Mouse (Mus musculus): ENCODE results near the gene Gm648. TPM values are rescaled to one million over a fixed set of nuclear protein-coding genes. Genes with fewer than 3 reads are reported as not detected.
"Not testable (repeated sequence)": the region's sequence is repeated elsewhere in the genome, so short reads cannot be mapped to it uniquely, and the experiment has no call there.

Gene Gm648
- polyA plus RNA-seq (2021) = not detected

- no peak for TF ChIP-seq CTCF (IDR thresholded peaks at IDR 0.05)
- ChIA-PET POLR2A (no interaction called here), CTCF (no interaction called here)
- no peak for ATAC-seq
- peaks cover 40% of the 10 kb centered on the region for H3K27me3 ChIP-seq
- DNase-seq (ENCODE audit: low read depth, low spot score) = no peak
- in situ Hi-C loops (cut with MboI; ENCODE audit: low pct_unique_long_range_greater_than_20kb) = loop anchor here (25.0 kb wide), 2 partner anchors 288 to 588 kb away; no protein-coding TSS in a partner anchor
These were observed at the start of gene Gm648 for GRCm38 (mm10) chrX:56549506-56549905. Gene Gm648 (minus strand): TSS chrX:56549606.

- ATAC-seq = peak; percentile 97
These were observed 48.7 kb upstream of the Gm648 start, which contains the start of gene Mmgt1 for GRCm38 (mm10) chrX:56597887-56598640. Gene Mmgt1 (minus strand): TSS chrX:56598069.

GRCm38 (mm10) chrX:56597219-56597886 lies 47.9 kb upstream of the Gm648 start:
- TF ChIP-seq CTCF (IDR thresholded peaks at IDR 0.05) = no peak
- in situ Hi-C loops (cut with MboI; ENCODE audit: low pct_unique_long_range_greater_than_20kb) = no loop called here
- peaks cover 24% of the 10 kb centered on the region for H3K27me3 ChIP-seq
- ChIA-PET POLR2A (no interaction called here), CTCF (no interaction called here)
- DNase-seq (ENCODE audit: low read depth, low spot score) (no peak), ATAC-seq (peak; percentile 14)

More at GRCm38 (mm10) chrX:56597887-56598640, 48.7 kb upstream of the Gm648 start, which contains the start of gene Mmgt1:
- TF ChIP-seq CTCF (IDR thresholded peaks at IDR 0.05) = no peak
- DNase-seq (ENCODE audit: low read depth, low spot score) = peak; percentile 63
- ChIA-PET CTCF (no interaction called here), POLR2A (no interaction called here)
- in situ Hi-C loops (cut with MboI; ENCODE audit: low pct_unique_long_range_greater_than_20kb) = no loop called here
- peaks cover 17% of the 10 kb centered on the region for H3K27me3 ChIP-seq

- ChIA-PET POLR2A (no interaction called here), CTCF (no interaction called here)
- in situ Hi-C loops (cut with MboI; ENCODE audit: low pct_unique_long_range_greater_than_20kb) = no loop called here
- ATAC-seq (no peak), DNase-seq (ENCODE audit: low read depth, low spot score) (no peak)
- H3K27me3 ChIP-seq = peaks cover 3% of the 10 kb centered on the region
- no peak for TF ChIP-seq CTCF (IDR thresholded peaks at IDR 0.05)
These were observed 28.8 kb upstream of the Gm648 start for GRCm38 (mm10) chrX:56578200-56578599.

GRCm38 (mm10) chrX:56572465-56572864 lies 23.1 kb upstream of the Gm648 start:
- TF ChIP-seq CTCF (IDR thresholded peaks at IDR 0.05) = peak; percentile 79
- in situ Hi-C loops (cut with MboI; ENCODE audit: low pct_unique_long_range_greater_than_20kb) = no loop called here
- POLR2A ChIA-PET = no interaction called here
- CTCF ChIA-PET = interaction anchor here (1.0 to 1.2 kb wide), 2 partner anchors 16 to 557 kb away, joined by 3 read pairs; no protein-coding TSS in a partner anchor
- no peak for DNase-seq (ENCODE audit: low read depth, low spot score)
- peak; percentile 67 for ATAC-seq
- H3K27me3 ChIP-seq = peaks cover 7% of the 10 kb centered on the region

- ATAC-seq = no peak
- DNase-seq (ENCODE audit: low read depth, low spot score) = no peak
- peaks cover 31% of the 10 kb centered on the region for H3K27me3 ChIP-seq
- ChIA-PET POLR2A (no interaction called here), CTCF (no interaction called here)
- TF ChIP-seq CTCF (IDR thresholded peaks at IDR 0.05) = no peak
- in situ Hi-C loops (cut with MboI; ENCODE audit: low pct_unique_long_range_greater_than_20kb) = no loop called here
These were observed 4.2 kb upstream of the Gm648 start for GRCm38 (mm10) chrX:56553584-56553983.

- no peak for DNase-seq (ENCODE audit: low read depth, low spot score)
- ChIA-PET POLR2A (no interaction called here), CTCF (interaction anchor here (1.6 kb wide), 1 partner anchor 51 kb away, joined by 3 read pairs; no protein-coding TSS in a partner anchor)
- in situ Hi-C loops (cut with MboI; ENCODE audit: low pct_unique_long_range_greater_than_20kb) = loop anchor here (25.0 kb wide), 2 partner anchors 300 to 600 kb away; no protein-coding TSS in a partner anchor
- H3K27me3 ChIP-seq = peaks cover 27% of the 10 kb centered on the region
- ATAC-seq = no peak
- peak; percentile 39 for TF ChIP-seq CTCF (IDR thresholded peaks at IDR 0.05)
These were observed 12.2 kb downstream of the Gm648 start for GRCm38 (mm10) chrX:56537162-56537561.

GRCm38 (mm10) chrX:56531266-56531665 lies 18.1 kb downstream of the Gm648 start:
- in situ Hi-C loops (cut with MboI; ENCODE audit: low pct_unique_long_range_greater_than_20kb) = loop anchor here (25.0 kb wide), 2 partner anchors 306 to 606 kb away; no protein-coding TSS in a partner anchor
- H3K27me3 ChIP-seq = peaks cover 19% of the 10 kb centered on the region
- CTCF ChIA-PET = interaction anchor here (0.8 to 1.3 kb wide), 3 partner anchors 11 to 314 kb away, joined by 3 to 5 read pairs (median 3); no protein-coding TSS in a partner anchor
- DNase-seq (ENCODE audit: low read depth, low spot score) = no peak
- POLR2A ChIA-PET = no interaction called here
- peak; percentile 80 for TF ChIP-seq CTCF (IDR thresholded peaks at IDR 0.05)
- ATAC-seq = no peak

- POLR2A ChIA-PET; in situ Hi-C loops (cut with MboI; ENCODE audit: low pct_unique_long_range_greater_than_20kb): not testable (repeated sequence)
These were observed 25.0 kb downstream of the Gm648 start, which contains the start of gene Gm10477 for GRCm38 (mm10) chrX:56524442-56524841. Gene Gm10477 (plus strand): TSS chrX:56524742.

GRCm38 (mm10) chrX:56497241-56497640 lies 52.2 kb downstream of the Gm648 start:
- TF ChIP-seq CTCF (IDR thresholded peaks at IDR 0.05) = no peak
- CTCF ChIA-PET = no interaction called here
- DNase-seq (ENCODE audit: low read depth, low spot score) (peak; percentile 12), ATAC-seq (peak; percentile 76)
- in situ Hi-C loops (cut with MboI; ENCODE audit: low pct_unique_long_range_greater_than_20kb) = no loop called here
- POLR2A ChIA-PET = no interaction called here
- H3K27me3 ChIP-seq = peaks cover 27% of the 10 kb centered on the region

More at GRCm38 (mm10) chrX:56524442-56524841, 25.0 kb downstream of the Gm648 start, which contains the start of gene Gm10477:
- DNase-seq (ENCODE audit: low read depth, low spot score); CTCF ChIA-PET; ATAC-seq: not testable (repeated sequence)
- peaks cover 30% of the 10 kb centered on the region for H3K27me3 ChIP-seq

Other genes with a start within 250 kb of the Gm648 start
- gene Zfp449, start 203.2 kb downstream of the Gm648 start, polyA plus RNA-seq (2021) = 6.8 TPM
- gene Smim10l2a, start 175.0 kb downstream of the Gm648 start, polyA plus RNA-seq (2021) = 0.46 TPM
- gene Gm2174, start 101.6 kb downstream of the Gm648 start, polyA plus RNA-seq (2021) = not detected
- gene Ints6l, start 94.7 kb downstream of the Gm648 start, polyA plus RNA-seq (2021) = 6.3 TPM
- not detected for gene Gm10477, start 24.9 kb downstream of the Gm648 start, polyA plus RNA-seq (2021)
- gene Mmgt1, start 48.5 kb upstream of the Gm648 start, polyA plus RNA-seq (2021) = 24.6 TPM
- 20.6 TPM for gene Slc9a6, start 60.2 kb upstream of the Gm648 start, polyA plus RNA-seq (2021)
- 159 TPM for gene Fhl1, start 182.2 kb upstream of the Gm648 start, polyA plus RNA-seq (2021)